Mouse (Mus musculus) bone marrow macrophage, adult 2 months (primary cell): Measurements from ENCODE around the gene Slc7a4.

Source experiments
- CTCF ChIP-seq: IDR thresholded peaks from 2 replicates; pipeline ENCODE4 v1.5.1; 2012; ENCODE audit warnings: low read depth, mild to moderate bottlenecking, low read length, moderate library complexity
- POLR2A ChIP-seq: IDR thresholded peaks from 2 replicates; pipeline ENCODE4 v1.6.1; 2012; ENCODE audit warnings: mild to moderate bottlenecking, low read depth, low read length, borderline replicate concordance

DNA sequence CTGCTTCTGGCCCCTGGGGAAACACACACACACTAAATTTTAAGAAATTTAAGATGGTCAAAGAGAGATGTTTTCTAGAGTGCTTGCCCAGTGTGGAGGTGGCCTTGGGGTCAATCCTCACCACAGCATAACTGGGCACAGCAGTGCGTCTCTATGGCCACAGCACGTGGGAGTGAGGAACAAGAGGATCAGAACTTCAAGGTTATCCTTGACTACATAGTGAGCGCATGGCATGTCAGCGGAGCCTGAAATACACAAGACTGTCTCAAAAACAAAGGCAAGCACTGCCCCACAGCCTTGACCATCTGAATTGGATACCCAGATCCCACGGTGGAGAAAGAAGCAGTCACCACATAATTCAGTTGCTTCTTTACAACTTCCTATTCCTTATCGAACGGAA, 1.5 kb upstream of the Slc7a4 start:
- TF ChIP-seq POLR2A, result no peak
- no peak for TF ChIP-seq CTCF
